8 mouse cellular contexts compared by ENCODE assay signal in genomic region chr4:128806043-128806826, GRCm38 (mm10). TPM values are rescaled to one million over a fixed set of nuclear protein-coding genes. Genes with fewer than 3 reads are reported as not detected.
DNase-seq lines count a peak whose midpoint lies in the region; ATAC-seq and TF ChIP-seq lines count a peak whose summit lies in the region.

Zfp362 (minus strand) TSS chr4:128806045.

- intact Hi-C loops in heart, adult 2 months (cut with DNase I): loop anchor here (5.0 kb wide), 1 partner anchor 51 kb away; no protein-coding TSS in a partner anchor

- no peak; a peak in 1 of 6 replicates for TF ChIP-seq CTCF in MEL (IDR thresholded peaks at IDR 0.05 in 2 of 3, conservative IDR thresholded peaks at IDR 0.05 in 1 of 3; ENCODE audit: control insufficient read depth in 1 of 3, insufficient read depth in 1 of 3, low read depth in 2 of 3, low read length in 3 of 3, poor library complexity in 1 of 3, severe bottlenecking in 1 of 3)
- peak; percentile 31; the same call in 1 of the 2 replicates for TF ChIP-seq CTCF in heart, adult 2 months (IDR thresholded peaks at IDR 0.05)
- no peak for TF ChIP-seq CTCF in liver, postnatal 0 days (IDR thresholded peaks at IDR 0.05; ENCODE audit: low read depth)
- TF ChIP-seq CTCF in olfactory bulb, adult 2 months (IDR thresholded peaks at IDR 0.05; ENCODE audit: insufficient read depth, low read depth, low read length): no peak

- DNase-seq in A20 (ENCODE audit: low read depth, low spot score) (peak; percentile 44), MEL (ENCODE audit: low read depth, low spot score) (peak; percentile 29)
- DNase-seq in cerebellum, postnatal 36 days: peak; percentile 49 to 50
- DNase-seq in heart, adult 2 months: peak; percentile 75 to 77
- peak; percentile 68 for DNase-seq in liver, postnatal 0 days
- DNase-seq in urinary bladder, postnatal 25 days (ENCODE audit: low spot score): peak; percentile 44

- WGBS in heart, adult 2 months: 7% methylated on average over 97 of the region's 111 CpGs
- WGBS in kidney, embryonic 16.5 days: under 1% methylated on average over 48 of the region's 111 CpGs
- under 1% methylated on average over 55 of the region's 111 CpGs for WGBS in liver, postnatal 0 days (ENCODE audit: insufficient replicate concordance)
- WGBS in olfactory bulb, adult 2 months: 12% methylated on average over 107 of the region's 111 CpGs

- TF ChIP-seq EP300 in MEL (IDR thresholded peaks at IDR 0.05; ENCODE audit: low read depth in 1 of 2, low read length in 2 of 2): no peak
- no peak for TF ChIP-seq EP300 in heart, adult 2 months (IDR thresholded peaks at IDR 0.05; ENCODE audit: insufficient read depth, low read depth, low read length)
- no peak for TF ChIP-seq EP300 in liver, postnatal 0 days (IDR thresholded peaks at IDR 0.05; ENCODE audit: low read depth)

- no peak for TF ChIP-seq RAD21 in MEL (IDR thresholded peaks at IDR 0.05; ENCODE audit: low read depth, low read length)

- peaks cover 15% of the 10 kb centered on the region for H3K79me2 ChIP-seq in MEL (ENCODE audit: control insufficient read depth, insufficient read depth, low read length, poor library complexity)
- peaks cover 10% of the 10 kb centered on the region for H3K79me2 ChIP-seq in heart, adult 2 months (replicated peaks; ENCODE audit: control insufficient read depth, insufficient read depth, low read length)

- peak; percentile 52 for ATAC-seq in kidney, embryonic 16.5 days (ENCODE audit: low FRiP score, low TSS enrichment)
- ATAC-seq in liver, postnatal 0 days: peak; percentile 72

- no peak; a peak in 1 of 4 replicates for TF ChIP-seq POLR2A in MEL (IDR thresholded peaks at IDR 0.05; ENCODE audit: control insufficient read depth in 1 of 2, insufficient read depth in 1 of 2, low read depth in 1 of 2, low read length in 2 of 2, poor library complexity in 1 of 2)
- no peak for TF ChIP-seq POLR2A in heart, adult 2 months (IDR thresholded peaks at IDR 0.05; ENCODE audit: insufficient read depth, low read depth, low read length)
- TF ChIP-seq POLR2A in olfactory bulb, adult 2 months (IDR thresholded peaks at IDR 0.05; ENCODE audit: insufficient read depth, low read depth, low read length): no peak

- H3K27me3 ChIP-seq in MEL (ENCODE audit: control insufficient read depth in 1 of 2, insufficient read depth in 2 of 2, low read length in 2 of 2): no peaks in the 10 kb centered on the region
- no peaks in the 10 kb centered on the region for H3K27me3 ChIP-seq in heart, adult 2 months (ENCODE audit: control insufficient read depth, insufficient read depth, low read length)
- no peaks in the 10 kb centered on the region for H3K27me3 ChIP-seq in kidney, embryonic 16.5 days (ENCODE audit: insufficient read depth, low read length)
- no peaks in the 10 kb centered on the region for H3K27me3 ChIP-seq in liver, postnatal 0 days (ENCODE audit: insufficient read depth, low read length)

- H3K27ac ChIP-seq in MEL (ENCODE audit: control insufficient read depth, low read depth, low read length): peak within 1 kb of the TSS; percentile 42
- peak within 1 kb of the TSS; percentile 77 for H3K27ac ChIP-seq in heart, adult 2 months
- peak within 1 kb of the TSS; percentile 98 for H3K27ac ChIP-seq in kidney, embryonic 16.5 days (ENCODE audit: low read length)
- peak within 1 kb of the TSS; percentile 97 for H3K27ac ChIP-seq in liver, postnatal 0 days (ENCODE audit: low read depth)
- H3K27ac ChIP-seq in olfactory bulb, adult 2 months (ENCODE audit: insufficient read depth, low read depth, low read length): peak within 1 kb of the TSS; percentile 86

- peak within 1 kb of the TSS; percentile 90 for H3K9ac ChIP-seq in MEL (ENCODE audit: control insufficient read depth, low read depth, low read length, poor library complexity, severe bottlenecking)
- peak within 1 kb of the TSS; percentile 89 for H3K9ac ChIP-seq in heart, adult 2 months (ENCODE audit: low read depth, low read length)
- H3K9ac ChIP-seq in kidney, embryonic 16.5 days (replicated peaks; ENCODE audit: low read length): peak within 1 kb of the TSS; percentile 99
- H3K9ac ChIP-seq in liver, postnatal 0 days (replicated peaks): peak within 1 kb of the TSS; percentile 98

- peaks cover 0 to 19% of the 10 kb centered on the region in 2 experiments; a peak in 2 of 4 replicates for H3K36me3 ChIP-seq in MEL (ENCODE audit: control insufficient read depth in 1 of 2, insufficient read depth in 2 of 2, low read length in 2 of 2)
- H3K36me3 ChIP-seq in heart, adult 2 months (ENCODE audit: control insufficient read depth, insufficient read depth, low read length): no peaks in the 10 kb centered on the region
- H3K36me3 ChIP-seq in kidney, embryonic 16.5 days (ENCODE audit: insufficient read depth, low read length): no peaks in the 10 kb centered on the region; the same call in 1 of the 2 replicates
- H3K36me3 ChIP-seq in liver, postnatal 0 days (replicated peaks; ENCODE audit: insufficient read depth, low read length): no peaks in the 10 kb centered on the region

- peaks cover 8 to 30% of the 10 kb centered on the region in 2 experiments for H3K4me1 ChIP-seq in MEL (ENCODE audit: control insufficient read depth in 1 of 2, insufficient read depth in 2 of 2, low read length in 2 of 2)
- peaks cover 13% of the 10 kb centered on the region for H3K4me1 ChIP-seq in heart, adult 2 months (ENCODE audit: control insufficient read depth, insufficient read depth, low read length)
- H3K4me1 ChIP-seq in kidney, embryonic 16.5 days (ENCODE audit: insufficient read depth, low read length): peaks cover 41% of the 10 kb centered on the region
- H3K4me1 ChIP-seq in liver, postnatal 0 days (ENCODE audit: insufficient read depth): peaks cover 28% of the 10 kb centered on the region
- H3K4me1 ChIP-seq in olfactory bulb, adult 2 months (ENCODE audit: control insufficient read depth, insufficient read depth, low read length): peaks cover 38% of the 10 kb centered on the region

- peak within 1 kb of the TSS; percentile 93 for H3K4me2 ChIP-seq in kidney, embryonic 16.5 days (replicated peaks; ENCODE audit: low read depth, low read length)
- H3K4me2 ChIP-seq in liver, postnatal 0 days (ENCODE audit: low read depth, low read length): peak within 1 kb of the TSS; percentile 99

- peak within 1 kb of the TSS; percentile 78 to 85 for H3K4me3 ChIP-seq in MEL (ENCODE audit: control insufficient read depth in 1 of 2, insufficient read depth in 1 of 2, low read depth in 2 of 2, low read length in 2 of 2)
- H3K4me3 ChIP-seq in heart, adult 2 months: peak within 1 kb of the TSS; percentile 93
- peak within 1 kb of the TSS; percentile 89 for H3K4me3 ChIP-seq in kidney, embryonic 16.5 days (ENCODE audit: low read length)
- peak within 1 kb of the TSS; percentile 64 for H3K4me3 ChIP-seq in liver, postnatal 0 days (ENCODE audit: low read depth, low read length)
- H3K4me3 ChIP-seq in olfactory bulb, adult 2 months (ENCODE audit: insufficient read depth, low read depth, low read length): peak within 1 kb of the TSS; percentile 95

- H3K9me3 ChIP-seq in MEL (replicated peaks; ENCODE audit: insufficient read depth, low read length): no peaks in the 10 kb centered on the region
- H3K9me3 ChIP-seq in kidney, embryonic 16.5 days (ENCODE audit: low read length): no peaks in the 10 kb centered on the region
- H3K9me3 ChIP-seq in liver, postnatal 0 days (ENCODE audit: low read length): no peaks in the 10 kb centered on the region

TF ChIP-seq in MEL, 35 proteins besides CTCF, POLR2A, EP300 and RAD21:
- TF ChIP-seq GABPA (IDR thresholded peaks at IDR 0.05; ENCODE audit: low read depth, low read length): no peak
- TF ChIP-seq ZNF384 (IDR thresholded peaks at IDR 0.05; ENCODE audit: low read depth, low read length): no peak
- TF ChIP-seq GATA1 (IDR thresholded peaks at IDR 0.05; ENCODE audit: low read depth, low read length): no peak
- TF ChIP-seq CHD1 (IDR thresholded peaks at IDR 0.05; ENCODE audit: low read depth, low read length): 0 out of 2 replicates have a peak, but pooled peaks have one; percentile 63

RNA-seq across cellular contexts. Expression of gene Zfp362, which starts in this region (rescaled TPM):
- total RNA-seq in MEL (2012; rRNA removed): 2.4 and 2.7 TPM in 2 replicates
- 10 to 100 TPM in 1 of 2 experiments, not detected in 1; 30.1 TPM for polyA plus RNA-seq in MEL (2012; ENCODE audit: insufficient read depth in 1 of 2, insufficient read length in 2 of 2, low read depth in 1 of 2, low replicate concordance in 2 of 2, missing spikeins in 1 of 2)
- total RNA-seq in heart, adult 2 months (2021): 10 to 100 TPM; 11.9 to 12.8 TPM
- 13.2 and 18.8 TPM in 2 replicates for polyA plus RNA-seq in heart, adult 2 months (2012; rRNA removed)
- polyA plus RNA-seq in kidney, embryonic 16.5 days (2015; fragmentation: Nextera tagmentation; extraction: Ambion mirVana): 46.1 and 47.5 TPM in 2 replicates
- polyA plus RNA-seq in liver, postnatal 0 days (2015; fragmentation: Nextera tagmentation; extraction: Ambion mirVana): 5.1 and 5.4 TPM in 2 replicates
- not detected in 2 replicates for polyA plus RNA-seq in olfactory bulb, adult 2 months (2012; ENCODE audit: insufficient read depth, insufficient read length, low replicate concordance, missing spikeins)

Comparison
In these comparisons a context has a peak if more than half of its experiments do, and no peak if none do; other contexts are left out.
1. Peak in every context shown above with its lines: DNase-seq, ATAC-seq, H3K4me3 ChIP-seq and H3K27ac ChIP-seq.
2. H3K27ac ChIP-seq: peak in every context shown above with its lines; median percentile 98 in kidney, embryonic 16.5 days; 97 in liver, postnatal 0 days; 86 in olfactory bulb, adult 2 months; 77 in heart, adult 2 months; 42 in MEL.